Mouse (Mus musculus): ENCODE data around the gene Ndufb8. TPM values are rescaled to one million over a fixed set of nuclear protein-coding genes. Genes with fewer than 3 reads are reported as not detected.

Ndufb8 gene
- polyA plus RNA-seq, 1 experiment from 2014 or later, result 717 TPM

DNA sequence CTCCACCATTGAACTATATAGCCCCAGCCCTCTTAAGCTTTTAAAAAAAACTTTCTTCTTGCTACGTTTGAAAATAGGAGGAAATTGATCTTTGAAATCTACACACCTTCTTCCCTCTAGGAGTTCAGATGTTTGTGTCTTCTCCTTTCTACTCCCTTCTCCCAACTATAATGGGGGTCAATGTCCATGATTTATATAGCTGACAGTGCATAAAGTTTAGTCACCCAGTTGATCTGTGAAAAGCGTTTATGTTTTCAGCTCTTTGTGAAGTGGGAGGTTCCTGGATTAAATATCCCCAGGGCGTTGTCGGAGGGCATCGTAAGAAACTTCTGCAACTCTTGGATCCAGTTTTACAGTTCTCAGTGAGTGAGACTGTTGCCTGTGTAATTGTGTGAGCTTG lies 55.0 kb downstream of the Ndufb8 start:
- Histone ChIP-seq H3K27me3 (replicated peaks; ENCODE audit: control insufficient read depth, insufficient read depth, low read length) (no peaks in the 10 kb centered on the region), H3K9me3 (ENCODE audit: control insufficient read depth) (no peaks in the 10 kb centered on the region), H3K4me2 (replicated peaks; ENCODE audit: low read depth) (no peak overlapping the region), H3K4me1 (replicated peaks; ENCODE audit: control insufficient read depth, insufficient read depth, low read length) (no peaks in the 10 kb centered on the region), H3K36me3 (ENCODE audit: control insufficient read depth, insufficient read depth) (no peaks in the 10 kb centered on the region), H3K9ac (ENCODE audit: low read depth, low read length) (no peak overlapping the region), H3K27ac (ENCODE audit: low read depth, low read length) (no peak overlapping the region), H3K4me3 (ENCODE audit: low read depth, low read length) (no peak overlapping the region)
- WGBS, result 35% methylated on average over 5 of the region's 5 CpGs
- no peak for ATAC-seq
- TF ChIP-seq CTCF (IDR thresholded peaks at IDR 0.05; ENCODE audit: low read depth), result no peak

DNA sequence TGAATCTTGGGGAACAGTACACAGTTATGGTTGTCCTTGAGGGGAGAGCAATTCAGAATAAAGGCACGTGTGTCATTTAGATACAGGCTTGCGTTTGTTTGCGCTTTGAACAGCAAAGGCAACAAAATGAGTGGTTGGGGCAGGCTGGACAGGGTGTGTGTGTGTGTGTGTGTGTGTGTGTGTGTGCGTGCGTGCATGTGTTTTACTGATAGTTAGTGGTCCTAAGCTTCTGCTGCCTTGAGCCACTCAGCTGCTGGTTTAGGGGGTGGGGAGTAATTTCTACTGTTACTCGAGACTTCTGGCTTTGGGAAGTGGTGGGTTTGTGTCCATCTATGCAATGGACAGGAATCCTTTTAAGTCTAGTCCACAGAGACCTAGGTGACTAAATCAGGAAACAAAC lies 56.3 kb downstream of the Ndufb8 start:
- WGBS, result 44% methylated on average over 6 of the region's 6 CpGs
- H3K27ac ChIP-seq (ENCODE audit: low read depth, low read length), result no peak overlapping the region
- no peak for TF ChIP-seq CTCF (IDR thresholded peaks at IDR 0.05; ENCODE audit: low read depth)
- no peak for ATAC-seq
- no peak overlapping the region for H3K4me2 ChIP-seq (replicated peaks; ENCODE audit: low read depth)
- no peaks in the 10 kb centered on the region for H3K4me1 ChIP-seq (replicated peaks; ENCODE audit: control insufficient read depth, insufficient read depth, low read length)
- H3K9ac ChIP-seq (ENCODE audit: low read depth, low read length), result no peak overlapping the region
- H3K9me3 ChIP-seq (ENCODE audit: control insufficient read depth), result no peaks in the 10 kb centered on the region
- peaks cover 6% of the 10 kb centered on the region; the same call in 1 of the 2 replicates for H3K27me3 ChIP-seq (replicated peaks; ENCODE audit: control insufficient read depth, insufficient read depth, low read length)
- no peaks in the 10 kb centered on the region for H3K36me3 ChIP-seq (ENCODE audit: control insufficient read depth, insufficient read depth)
- H3K4me3 ChIP-seq (ENCODE audit: low read depth, low read length), result no peak overlapping the region

Other genes with a start within 250 kb of the Ndufb8 start
- 0.04 TPM in 1 of 2 replicates, not detected in the other for gene Scd4, start 222.3 kb downstream of the Ndufb8 start, polyA plus RNA-seq (2015; fragmentation: Nextera tagmentation; extraction: Ambion mirVana)
- gene Scd1, start 147.6 kb downstream of the Ndufb8 start, polyA plus RNA-seq (2015; fragmentation: Nextera tagmentation; extraction: Ambion mirVana), result 1.5 and 2.6 TPM in 2 replicates
- not detected in 2 replicates for gene Wnt8b, start 62.0 kb downstream of the Ndufb8 start, polyA plus RNA-seq (2015; fragmentation: Nextera tagmentation; extraction: Ambion mirVana)
- gene Sec31b, start 9.6 kb downstream of the Ndufb8 start, polyA plus RNA-seq (2015; fragmentation: Nextera tagmentation; extraction: Ambion mirVana), result 0.12 and 0.33 TPM in 2 replicates
- gene Gm20538, start 2.6 kb downstream of the Ndufb8 start, polyA plus RNA-seq (2015; fragmentation: Nextera tagmentation; extraction: Ambion mirVana), result not detected in 2 replicates
- gene Hif1an, start 7.4 kb upstream of the Ndufb8 start, polyA plus RNA-seq (2015; fragmentation: Nextera tagmentation; extraction: Ambion mirVana), result 15.6 and 17.7 TPM in 2 replicates
- gene Pax2, start 200.6 kb upstream of the Ndufb8 start, polyA plus RNA-seq (2015; fragmentation: Nextera tagmentation; extraction: Ambion mirVana), result not detected in 2 replicates

All from intestine, postnatal 0 days (tissue).